Mouse (Mus musculus) common myeloid progenitor, adult 5-6 weeks (primary cell): Measurements from ENCODE around the gene Iqsec1. TPM values are rescaled to one million over a fixed set of nuclear protein-coding genes. Genes with fewer than 3 reads are reported as not detected.

ENCODE experiments used
- ATAC-seq: replicated peaks from 2 replicates; pipeline ENCODE4 v1.8.0; 2016; ENCODE audit warnings: low read depth, mild to moderate bottlenecking, moderate TSS enrichment, inconsistent platforms; ENCODE audit not compliant: poor library complexity, severe bottlenecking
- total RNA-seq: library from RNA; stranded (forward); fragments of 200-1000, 187-1606 nt; gene quantifications from 2 replicates; pipeline ENCODE4 v1.2.3, GENCODE M21; 2017

The Iqsec1 gene
- total RNA-seq, 1 experiment from 2014 or later = 13.9 TPM

GRCm38 (mm10) chr6:90715245-90715905 is 273.1 kb downstream of the Iqsec1 start:
- no peak for ATAC-seq

- ATAC-seq = no peak
These were observed 274.8 kb downstream of the Iqsec1 start for GRCm38 (mm10) chr6:90713650-90714049.

- peak; percentile 66 for ATAC-seq
These were observed 275.7 kb downstream of the Iqsec1 start for GRCm38 (mm10) chr6:90712486-90713480.

- ATAC-seq = no peak
These were observed 276.4 kb downstream of the Iqsec1 start for GRCm38 (mm10) chr6:90712063-90712462.

- no peak for ATAC-seq
These were observed 276.9 kb downstream of the Iqsec1 start for GRCm38 (mm10) chr6:90711476-90712035.

- no peak for ATAC-seq
These were observed 277.7 kb downstream of the Iqsec1 start for GRCm38 (mm10) chr6:90710778-90711177.

- peak; percentile 74 for ATAC-seq
These were observed 278.3 kb downstream of the Iqsec1 start for GRCm38 (mm10) chr6:90709929-90710777.

GRCm38 (mm10) chr6:90708061-90708618 is 280.3 kb downstream of the Iqsec1 start:
- no peak for ATAC-seq

GRCm38 (mm10) chr6:90707143-90707542 is 281.3 kb downstream of the Iqsec1 start:
- ATAC-seq = no peak

- no peak for ATAC-seq
These were observed 282.0 kb downstream of the Iqsec1 start for GRCm38 (mm10) chr6:90706490-90706889.

- ATAC-seq = no peak
These were observed 282.7 kb downstream of the Iqsec1 start for GRCm38 (mm10) chr6:90705738-90706137.

GRCm38 (mm10) chr6:90704705-90705344 is 283.7 kb downstream of the Iqsec1 start:
- peak; percentile 36; the same call in 1 of the 2 replicates for ATAC-seq

GRCm38 (mm10) chr6:90703782-90704181 is 284.7 kb downstream of the Iqsec1 start:
- no peak for ATAC-seq

- no peak for ATAC-seq
These were observed 285.4 kb downstream of the Iqsec1 start for GRCm38 (mm10) chr6:90702837-90703735.

- no peak for ATAC-seq
These were observed 286.3 kb downstream of the Iqsec1 start for GRCm38 (mm10) chr6:90702197-90702596.

GRCm38 (mm10) chr6:90701391-90701790 is 287.1 kb downstream of the Iqsec1 start:
- no peak for ATAC-seq

- ATAC-seq = peak; percentile 34
These were observed 287.7 kb downstream of the Iqsec1 start for GRCm38 (mm10) chr6:90700737-90701136.

- no peak for ATAC-seq
These were observed 288.4 kb downstream of the Iqsec1 start for GRCm38 (mm10) chr6:90700068-90700467.
